Mouse (Mus musculus) urinary bladder, postnatal 25 days (tissue): Measurements from ENCODE around the gene Nle1.

Experiments used
- DNase-seq: peaks from one replicate; pipeline ENCODE4 v3.0.0; 2022; ENCODE audit warnings: low spot score

The Nle1 gene

DNA sequence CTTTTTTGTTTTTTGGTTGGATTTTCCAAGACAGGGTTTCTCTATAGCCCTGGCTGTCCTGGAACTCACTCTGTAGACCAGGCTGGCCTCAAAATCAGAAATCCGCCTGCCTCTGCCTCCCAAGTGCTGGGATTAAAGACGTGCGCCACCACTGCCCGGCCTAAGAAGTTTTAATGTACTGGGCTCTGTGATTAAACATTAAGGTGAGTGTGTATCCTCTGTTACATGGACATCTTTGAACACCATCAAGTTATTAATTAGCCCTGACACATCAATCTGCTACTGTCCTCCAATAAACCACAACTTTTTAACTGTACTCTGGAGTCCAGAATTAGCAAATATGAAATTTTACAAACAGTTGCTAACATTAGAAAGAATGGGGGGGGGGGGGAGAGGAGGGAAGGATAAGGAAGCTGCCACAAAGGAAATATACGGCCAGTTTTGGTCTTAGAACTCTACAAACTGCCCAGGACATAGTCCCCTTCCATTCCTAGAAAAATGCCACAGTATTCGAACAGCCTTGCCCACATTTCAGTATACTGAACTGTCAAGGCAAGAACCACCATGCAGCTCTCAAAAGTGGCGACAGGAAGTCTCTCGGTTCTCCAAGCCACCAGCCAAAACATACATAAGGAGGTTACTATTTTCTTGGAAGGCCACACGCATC is 38.6 kb downstream of the Nle1 start:
- DNase-seq = no peak

DNA sequence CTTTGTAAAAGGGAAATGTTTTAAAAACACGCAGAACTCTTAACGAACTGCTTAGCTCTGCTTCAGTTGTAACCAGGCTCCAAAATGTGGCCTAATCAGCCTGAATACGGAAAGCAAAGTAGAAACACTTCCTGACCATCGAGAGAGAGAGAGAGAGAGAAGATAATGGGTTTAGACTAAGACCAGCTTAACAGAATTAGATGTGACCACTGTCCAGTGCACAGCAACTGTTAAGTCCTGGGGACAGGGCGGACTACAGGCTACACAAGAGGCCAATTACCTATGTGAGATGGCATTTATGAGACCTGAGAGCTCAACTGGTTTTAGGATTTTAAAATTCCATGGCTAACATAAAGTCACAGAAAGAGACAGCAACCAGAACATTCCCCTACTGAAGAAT is 40.3 kb downstream of the Nle1 start:
- DNase-seq = no peak

DNA sequence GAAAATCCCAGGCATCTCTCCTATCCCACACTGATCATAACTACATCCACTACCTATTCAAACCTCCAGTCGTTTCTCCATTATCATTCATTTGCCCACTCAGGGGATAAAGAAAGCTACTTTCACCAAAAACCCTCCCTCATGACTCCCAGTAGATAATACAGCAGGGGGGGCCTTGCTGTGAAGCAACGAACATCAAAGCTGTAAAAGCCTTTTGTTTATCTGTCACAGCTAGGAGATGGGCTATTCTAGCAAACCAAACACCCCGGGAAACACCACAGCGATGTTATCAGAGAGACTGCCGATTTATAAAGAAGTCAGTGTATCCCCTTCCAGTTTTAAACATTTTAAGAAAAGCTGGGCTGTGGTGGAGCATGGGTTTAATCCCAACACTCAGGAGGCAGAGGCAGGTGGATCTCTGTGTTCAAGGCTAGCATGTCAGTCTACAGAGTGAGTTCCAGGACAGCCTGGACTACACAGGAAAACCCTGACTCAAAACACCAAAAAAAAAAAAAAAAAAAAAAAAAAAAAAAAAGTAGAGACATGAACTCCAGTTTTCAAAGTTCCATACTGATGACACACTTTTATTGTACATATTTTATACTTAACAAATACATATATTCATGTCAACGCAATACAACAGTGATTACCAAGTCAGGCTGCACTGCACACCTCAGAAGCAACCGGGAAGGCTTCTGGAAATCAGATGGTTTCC is 41.2 kb downstream of the Nle1 start:
- no peak for DNase-seq

GRCm38 (mm10) chr11:82865957-82866356 is 42.3 kb downstream of the Nle1 start:
- DNase-seq = no peak

DNA sequence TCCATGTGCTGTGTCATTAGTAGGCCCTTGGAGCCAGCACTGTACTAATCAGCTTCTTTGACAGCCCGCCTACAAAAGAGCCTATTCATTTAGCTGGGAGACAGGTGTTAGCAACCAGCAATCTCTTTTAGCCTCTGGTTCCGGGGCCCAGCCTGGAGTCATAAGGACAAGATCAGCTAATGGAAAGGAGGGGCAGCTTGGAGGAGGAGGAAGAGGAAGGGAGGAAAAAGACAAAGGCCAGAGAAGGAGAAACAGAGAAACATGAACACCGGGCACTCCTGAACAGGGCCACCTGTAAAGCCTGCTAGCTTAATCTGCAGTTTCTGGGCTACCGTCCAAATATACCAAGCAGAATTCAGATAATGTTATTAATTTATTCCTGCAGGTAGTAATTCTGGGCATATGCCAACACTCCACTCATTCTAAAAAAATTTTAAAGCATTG is 44.7 kb downstream of the Nle1 start:
- DNase-seq = no peak

GRCm38 (mm10) chr11:82863059-82863458 is 45.2 kb downstream of the Nle1 start:
- DNase-seq = no peak

GRCm38 (mm10) chr11:82862638-82863037 is 45.6 kb downstream of the Nle1 start:
- DNase-seq = no peak

GRCm38 (mm10) chr11:82861558-82861957 is 46.7 kb downstream of the Nle1 start:
- DNase-seq = no peak

GRCm38 (mm10) chr11:82860759-82861158 is 47.5 kb downstream of the Nle1 start:
- no peak for DNase-seq

DNA sequence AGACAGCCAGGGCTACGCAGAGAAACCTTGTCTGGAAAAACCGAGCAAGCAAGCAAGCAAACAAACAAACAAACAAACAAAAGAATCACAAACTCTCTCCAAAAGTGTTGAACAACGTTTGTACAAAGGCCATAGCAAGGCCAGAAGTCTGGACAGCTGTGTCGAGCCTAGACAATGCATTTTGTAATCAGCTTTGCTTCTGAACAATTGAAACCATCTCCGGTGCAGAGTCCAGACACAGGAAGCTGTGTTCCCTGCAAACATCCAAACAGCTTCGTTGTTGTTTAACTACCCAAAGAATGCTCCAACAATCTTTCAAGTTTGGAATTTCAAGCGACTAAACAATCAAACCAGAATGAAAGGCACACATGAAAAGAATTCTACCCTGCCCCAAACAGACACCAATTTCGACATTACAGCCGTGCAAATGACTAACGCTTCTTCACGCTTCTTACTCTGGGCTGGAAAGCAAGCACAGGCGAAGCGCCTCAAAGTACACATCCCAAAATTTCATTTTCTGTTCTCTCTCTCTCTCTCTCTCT is 50.8 kb downstream of the Nle1 start:
- no peak for DNase-seq

GRCm38 (mm10) chr11:82856032-82856431 is 52.2 kb downstream of the Nle1 start:
- DNase-seq = no peak

GRCm38 (mm10) chr11:82855327-82855973 is 52.8 kb downstream of the Nle1 start:
- no peak for DNase-seq

DNA sequence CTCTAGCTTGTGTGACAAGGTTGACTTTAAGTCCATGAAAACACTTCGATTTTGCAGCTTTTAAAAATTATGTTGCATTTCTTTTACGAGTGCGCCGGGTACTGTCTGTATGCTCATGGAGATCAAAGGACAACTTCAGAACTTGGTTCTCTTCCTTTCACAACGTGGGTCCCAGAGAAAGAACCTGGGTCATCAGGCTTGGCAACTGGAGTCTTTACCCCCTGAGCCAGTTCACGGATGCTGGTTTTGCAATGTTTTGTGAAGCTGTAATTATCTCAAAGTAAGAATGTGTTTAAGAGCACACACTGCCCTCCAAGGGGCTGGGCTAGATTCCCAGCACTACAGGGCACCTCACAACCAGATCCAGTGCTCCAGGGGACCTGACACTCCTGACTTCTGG is 54.1 kb downstream of the Nle1 start:
- no peak for DNase-seq

GRCm38 (mm10) chr11:82852958-82853357 is 55.3 kb downstream of the Nle1 start:
- DNase-seq = no peak

- DNase-seq = no peak
Measured at GRCm38 (mm10) chr11:82852540-82852939, 55.7 kb downstream of the Nle1 start.

GRCm38 (mm10) chr11:82852115-82852514 is 56.1 kb downstream of the Nle1 start:
- no peak for DNase-seq
